Mouse (Mus musculus) frontal cortex, postnatal 25 days (tissue): ENCODE results near the gene Gm11084.

Experiments
- DNase-seq, 2 experiments: peaks; one replicate each; pipeline ENCODE4 v3.0.0; 2022; ENCODE audit warnings: low spot score in 2 of 2

Gene Gm11084

DNA sequence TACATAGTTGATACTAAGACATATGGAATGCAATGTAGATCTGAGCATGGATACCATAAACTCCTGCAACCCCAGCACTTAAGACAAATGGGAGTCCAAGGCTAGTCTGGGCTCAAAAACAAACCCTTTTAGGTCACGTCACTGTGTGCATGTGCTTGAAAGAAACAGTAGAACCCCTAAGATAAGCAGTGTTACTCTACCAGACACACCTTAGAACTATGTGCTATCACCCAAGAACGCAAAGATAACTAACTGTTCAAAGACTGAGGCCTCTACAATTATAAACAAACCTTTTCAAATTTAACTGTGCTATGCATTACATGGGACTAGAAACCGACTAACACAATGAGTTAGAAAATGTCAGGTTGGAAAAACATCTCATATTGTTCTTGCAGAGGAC is 33.5 kb downstream of the Gm11084 start:
- no peak for DNase-seq

DNA sequence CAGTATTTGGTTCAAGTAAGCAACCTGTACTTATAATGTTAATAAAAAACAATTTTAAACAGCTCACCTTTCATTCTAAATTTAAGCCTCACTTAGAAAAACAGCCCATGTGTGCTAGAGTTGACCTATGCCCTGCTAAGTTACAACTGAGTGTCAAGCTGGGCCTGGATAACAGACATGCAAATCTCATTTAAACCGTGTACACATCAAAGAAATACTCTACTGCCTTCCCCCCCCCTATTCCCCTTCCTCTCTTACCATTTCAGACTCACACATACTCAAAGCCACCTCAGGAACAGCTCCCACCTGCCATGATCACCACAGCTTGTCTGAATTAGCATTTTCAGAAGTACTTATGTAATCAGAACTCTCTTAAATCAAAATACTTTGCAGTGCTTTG is 50.6 kb downstream of the Gm11084 start:
- no peak for DNase-seq

DNA sequence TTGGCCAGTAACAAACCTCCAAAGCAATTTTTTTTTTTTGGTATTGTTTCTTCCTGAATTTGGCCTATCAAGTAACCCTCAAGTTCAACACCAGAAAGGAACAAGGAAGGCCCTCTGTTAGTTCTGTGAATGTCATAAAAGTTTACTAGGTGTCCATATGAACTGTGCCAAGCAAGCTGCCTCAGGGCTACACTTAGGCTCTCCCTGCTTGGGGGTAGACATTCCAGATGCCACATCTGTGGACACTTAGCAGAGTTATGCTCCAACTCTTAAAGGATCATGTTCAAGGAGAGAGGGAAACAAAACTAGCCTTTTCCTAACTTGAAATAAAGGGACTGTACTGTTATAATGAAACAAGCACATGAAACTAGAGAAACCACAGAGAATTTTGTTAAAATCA is 54.3 kb downstream of the Gm11084 start:
- DNase-seq: no peak

DNA sequence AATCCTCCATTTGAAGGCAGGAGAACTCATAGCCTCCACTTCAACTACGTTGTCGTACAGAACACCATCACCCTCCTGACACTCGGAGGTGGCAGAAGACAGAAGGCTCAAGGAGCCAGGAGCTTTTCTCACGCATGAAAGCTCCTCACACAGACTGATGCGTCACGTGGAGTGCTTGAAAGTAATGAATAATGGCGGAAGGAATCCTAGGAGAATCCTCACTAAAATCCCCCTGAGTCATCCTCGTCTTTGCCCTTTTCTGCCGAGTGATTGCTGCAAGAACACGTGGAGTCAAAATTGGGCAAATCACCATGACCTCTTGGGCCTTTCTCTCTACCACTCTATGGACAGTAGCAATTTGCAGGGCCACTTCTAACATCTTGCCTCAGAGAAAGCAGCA is 61.5 kb downstream of the Gm11084 start:
- DNase-seq: no peak
